Mouse (Mus musculus): ENCODE results near the gene Rabif. TPM values are rescaled to one million over a fixed set of nuclear protein-coding genes. Genes with fewer than 3 reads are reported as not detected.

Rabif gene
- total and polyA plus RNA-seq, 3 experiments, result 12.5 to 23.4 (median 22.9) TPM

DNA sequence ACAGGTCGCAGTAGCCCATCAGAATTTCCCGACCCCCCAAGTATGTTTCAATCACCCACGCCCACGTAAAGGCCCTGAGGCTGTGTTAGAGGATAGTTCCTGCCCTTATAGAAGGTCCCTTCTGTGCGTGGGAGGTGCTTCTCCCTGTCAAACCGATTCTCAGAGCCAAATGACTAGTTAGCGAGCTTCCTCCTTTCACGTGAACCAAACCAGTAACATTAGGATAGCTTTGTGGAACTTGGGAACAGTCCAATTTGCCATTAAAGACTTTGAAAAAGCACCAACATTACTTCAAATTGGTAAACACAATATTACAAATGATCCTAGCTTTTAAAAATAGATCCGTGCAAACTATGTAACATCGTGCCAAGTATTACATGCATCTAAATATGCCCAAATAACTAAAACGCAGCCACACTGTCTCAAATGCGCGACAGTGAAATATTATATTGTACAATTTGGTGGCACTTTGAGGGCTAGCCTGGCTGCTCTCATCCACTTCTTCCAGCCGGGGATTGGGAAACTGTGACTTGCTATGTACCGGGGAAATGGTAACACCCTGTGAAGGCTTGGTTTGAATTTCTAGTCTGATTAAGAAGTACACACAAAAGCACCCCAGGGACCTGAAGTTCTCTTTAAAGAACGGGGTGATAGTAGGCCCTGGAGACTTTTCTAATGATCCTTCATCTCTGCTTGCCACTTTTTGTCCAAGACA lies 19.6 kb downstream of the Rabif start:
- in situ Hi-C loops (cut with MboI; ENCODE audit: low pct_ligation_motif_present, low pct_unique_long_range_greater_than_20kb, low sequenced_read_pairs) (no loop called here), dilution Hi-C loops (cut with MboI; ENCODE audit: extremely low pct_ligation_motif_present, extremely low pct_unique_long_range_greater_than_20kb, low sequenced_read_pairs) (no loop called here)
- Histone ChIP-seq H3K27me3 (replicated peaks) (no peaks in the 10 kb centered on the region), H3K36me3 (replicated peaks in 1 of 2; ENCODE audit: control insufficient read depth in 1 of 2, insufficient read depth in 1 of 2, low read length in 1 of 2) (peaks cover 0 to 8% of the 10 kb centered on the region in 2 experiments), H3K4me3 (replicated peaks in 1 of 3; ENCODE audit: low read depth in 2 of 3, low read length in 2 of 3, poor library complexity in 1 of 3) (no peak overlapping the region), H3K4me2 (ENCODE audit: insufficient read depth, low read depth, poor library complexity, severe bottlenecking) (no peak overlapping the region), H3K27ac (ENCODE audit: insufficient read depth, low read depth) (no peak overlapping the region), H3K79me2 (replicated peaks; ENCODE audit: control insufficient read depth, extremely low read depth, insufficient read depth, poor library complexity, severe bottlenecking) (no peaks in the 10 kb centered on the region), H3K9me3 (replicated peaks; ENCODE audit: low read length) (no peaks in the 10 kb centered on the region), H3K4me1 (ENCODE audit: control insufficient read depth in 1 of 2, insufficient read depth in 2 of 2) (peaks cover 0 to 4% of the 10 kb centered on the region in 2 experiments; a peak in 2 of 4 replicates), H3K9ac (ENCODE audit: insufficient read depth, low read depth) (no peak overlapping the region)
- no peak for DNase-seq (ENCODE audit: extremely low read depth)
- TF ChIP-seq ZKSCAN1 (IDR thresholded peaks at IDR 0.05; ENCODE audit: borderline replicate concordance, low read depth, low read length) (no peak), ZC3H11A (IDR thresholded peaks at IDR 0.05; ENCODE audit: low read depth, low read length) (no peak), POLR2AphosphoS2 (IDR thresholded peaks at IDR 0.05; ENCODE audit: low read depth, low read length) (no peak), JUND (conservative IDR thresholded peaks at IDR 0.05; ENCODE audit: low read depth, low read length) (no peak), IRF4 (IDR thresholded peaks at IDR 0.05; ENCODE audit: low read depth, low read length) (no peak), EP300 (IDR thresholded peaks at IDR 0.05; ENCODE audit: low read length) (no peak), BHLHE40 (IDR thresholded peaks at IDR 0.05; ENCODE audit: low read depth, low read length) (no peak), JUN (IDR thresholded peaks at IDR 0.05; ENCODE audit: insufficient read depth, low read depth, low read length) (no peak)

DNA sequence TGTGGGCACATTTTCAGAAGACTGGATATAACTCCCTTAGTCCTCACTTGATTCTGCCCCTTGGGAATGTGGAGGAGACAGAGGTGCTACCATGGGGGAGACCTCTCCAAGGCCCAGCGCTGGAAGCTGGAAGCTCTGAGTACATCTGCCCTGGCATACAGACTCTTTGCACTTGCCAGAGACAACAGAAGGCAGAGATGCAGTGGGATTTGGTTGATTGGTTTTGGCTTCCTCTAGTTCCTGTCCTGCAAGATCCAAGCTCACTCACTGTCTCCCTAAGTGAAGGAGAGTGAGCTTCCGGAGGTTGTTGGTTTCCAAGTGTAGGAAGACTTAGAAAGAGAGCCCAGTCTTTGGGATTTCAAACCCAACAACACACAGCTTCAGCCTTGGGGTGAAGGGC lies 21.4 kb downstream of the Rabif start:
- TF ChIP-seq MYC (IDR thresholded peaks at IDR 0.05; ENCODE audit: low read depth, low read length), result no peak
- TF ChIP-seq IRF4 (IDR thresholded peaks at IDR 0.05; ENCODE audit: low read depth, low read length), result no peak
- TF ChIP-seq ZKSCAN1 (IDR thresholded peaks at IDR 0.05; ENCODE audit: borderline replicate concordance, low read depth, low read length), result no peak
- TF ChIP-seq MAFK (IDR thresholded peaks at IDR 0.05; ENCODE audit: insufficient replicate concordance, low read length), result no peak
- no peak for TF ChIP-seq USF2 (conservative IDR thresholded peaks at IDR 0.05; ENCODE audit: low read depth, low read length)
- TF ChIP-seq BHLHE40 (IDR thresholded peaks at IDR 0.05; ENCODE audit: low read depth, low read length), result no peak
- no peak for TF ChIP-seq ETS1 (conservative IDR thresholded peaks at IDR 0.05; ENCODE audit: low read depth, low read length)
- no peak for TF ChIP-seq MXI1 (IDR thresholded peaks at IDR 0.05; ENCODE audit: low read depth, low read length)
- peaks cover 0 to 4% of the 10 kb centered on the region in 2 experiments; a peak in 2 of 4 replicates for H3K4me1 ChIP-seq (ENCODE audit: control insufficient read depth in 1 of 2, insufficient read depth in 2 of 2)
- H3K9ac ChIP-seq (ENCODE audit: insufficient read depth, low read depth), result no peak overlapping the region
- dilution Hi-C loops (cut with MboI; ENCODE audit: extremely low pct_ligation_motif_present, extremely low pct_unique_long_range_greater_than_20kb, low sequenced_read_pairs) (no loop called here), in situ Hi-C loops (cut with MboI; ENCODE audit: low pct_ligation_motif_present, low pct_unique_long_range_greater_than_20kb, low sequenced_read_pairs) (no loop called here)
- no peaks in the 10 kb centered on the region for H3K36me3 ChIP-seq (replicated peaks in 1 of 2; ENCODE audit: control insufficient read depth in 1 of 2, insufficient read depth in 1 of 2, low read length in 1 of 2)
- H3K9me3 ChIP-seq (replicated peaks; ENCODE audit: low read length), result no peaks in the 10 kb centered on the region
- no peak overlapping the region for H3K4me3 ChIP-seq (replicated peaks in 1 of 3; ENCODE audit: low read depth in 2 of 3, low read length in 2 of 3, poor library complexity in 1 of 3)
- no peak overlapping the region for H3K4me2 ChIP-seq (ENCODE audit: insufficient read depth, low read depth, poor library complexity, severe bottlenecking)
- H3K27me3 ChIP-seq (replicated peaks), result no peaks in the 10 kb centered on the region
- no peak for DNase-seq (ENCODE audit: extremely low read depth)
- no peak overlapping the region for H3K27ac ChIP-seq (ENCODE audit: insufficient read depth, low read depth)
- no peaks in the 10 kb centered on the region for H3K79me2 ChIP-seq (replicated peaks; ENCODE audit: control insufficient read depth, extremely low read depth, insufficient read depth, poor library complexity, severe bottlenecking)
